Mouse (Mus musculus) urinary bladder, postnatal 14 days (tissue): Measurements from ENCODE around the gene Syne2.

Source experiments
- DNase-seq: peaks from one replicate; pipeline ENCODE4 v3.0.0; 2021; ENCODE audit warnings: low spot score

The Syne2 gene

DNA sequence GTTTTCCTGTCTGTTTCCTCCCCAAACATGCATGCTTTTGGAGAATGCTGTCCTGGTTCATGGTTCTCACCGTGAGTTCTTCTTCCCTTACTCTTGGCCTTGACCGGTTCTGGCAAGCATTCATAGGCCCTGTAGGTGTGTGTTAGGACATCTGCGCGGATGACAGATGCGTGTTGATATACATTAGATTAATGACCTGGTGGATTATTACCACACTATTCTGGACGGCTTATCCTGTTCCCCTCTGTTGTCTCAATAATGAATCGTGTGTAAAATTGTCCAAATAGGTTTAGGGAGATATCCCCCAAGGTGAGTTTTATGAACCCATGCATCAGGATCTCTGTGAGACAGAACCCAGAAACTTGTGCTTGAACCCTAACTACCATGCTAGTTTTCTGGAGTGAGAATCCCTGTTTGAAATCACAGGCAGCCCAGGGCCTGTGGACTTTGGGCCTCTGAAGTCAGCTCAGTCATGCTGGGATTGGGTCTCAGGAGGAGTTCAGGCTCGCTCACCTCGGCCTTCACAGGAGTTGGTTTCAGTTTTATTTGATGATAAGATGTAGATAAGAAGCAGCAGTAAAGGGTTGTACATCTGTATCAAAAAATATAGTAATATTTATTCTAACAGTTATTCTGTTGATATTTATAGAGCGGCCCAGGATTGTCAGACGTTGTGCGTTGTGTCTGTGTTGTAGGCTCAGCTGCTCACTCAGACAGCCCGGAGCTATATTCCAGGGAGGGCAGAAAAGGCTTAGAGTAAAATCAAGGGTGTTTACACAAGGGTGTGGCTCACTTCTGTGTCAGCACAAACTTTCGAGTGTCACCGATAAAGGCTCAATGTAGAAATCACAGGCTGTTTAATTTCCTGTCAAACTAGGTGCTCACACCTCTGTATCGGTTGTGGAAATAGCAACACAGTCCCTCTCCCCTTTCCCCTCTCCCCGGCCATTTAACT is 48.8 kb downstream of the Syne2 start:
- DNase-seq: no peak

- no peak for DNase-seq
These were observed 55.8 kb downstream of the Syne2 start for GRCm38 (mm10) chr12:75873546-75874235.

DNA sequence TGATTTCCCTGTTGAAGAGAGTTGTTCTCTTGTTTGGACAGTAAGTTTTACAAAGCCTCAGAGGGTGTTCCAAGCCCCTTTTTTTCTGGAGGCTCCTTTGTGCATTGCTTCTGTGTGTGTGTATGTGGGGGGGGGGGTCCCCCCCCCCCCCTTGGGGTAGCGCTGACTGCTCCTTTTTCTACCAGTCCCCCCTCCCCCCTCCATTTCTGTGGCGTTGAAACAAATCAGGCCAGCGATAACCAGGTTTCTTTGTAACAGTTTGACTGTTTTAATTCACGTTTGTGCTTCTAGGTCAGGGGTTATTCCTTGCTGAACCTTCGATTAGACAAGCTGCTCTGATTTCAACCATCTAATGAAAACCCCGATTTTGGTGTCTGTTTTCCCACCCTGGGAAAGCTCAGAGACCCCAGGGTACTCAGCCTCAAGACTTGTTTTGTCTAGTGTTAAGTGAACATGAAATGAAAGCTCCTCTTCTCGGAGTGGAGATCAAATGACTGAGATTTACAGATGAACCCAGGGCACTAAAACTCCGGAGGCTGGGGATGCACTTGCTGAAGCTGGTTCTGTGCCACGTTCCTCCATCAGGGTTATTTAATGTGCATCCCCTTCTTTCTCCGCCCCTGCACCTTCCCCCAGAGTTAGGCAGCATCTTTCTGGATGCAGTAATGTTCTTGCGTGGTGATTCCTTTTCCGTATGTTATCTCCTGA is 56.5 kb downstream of the Syne2 start:
- no peak for DNase-seq

DNA sequence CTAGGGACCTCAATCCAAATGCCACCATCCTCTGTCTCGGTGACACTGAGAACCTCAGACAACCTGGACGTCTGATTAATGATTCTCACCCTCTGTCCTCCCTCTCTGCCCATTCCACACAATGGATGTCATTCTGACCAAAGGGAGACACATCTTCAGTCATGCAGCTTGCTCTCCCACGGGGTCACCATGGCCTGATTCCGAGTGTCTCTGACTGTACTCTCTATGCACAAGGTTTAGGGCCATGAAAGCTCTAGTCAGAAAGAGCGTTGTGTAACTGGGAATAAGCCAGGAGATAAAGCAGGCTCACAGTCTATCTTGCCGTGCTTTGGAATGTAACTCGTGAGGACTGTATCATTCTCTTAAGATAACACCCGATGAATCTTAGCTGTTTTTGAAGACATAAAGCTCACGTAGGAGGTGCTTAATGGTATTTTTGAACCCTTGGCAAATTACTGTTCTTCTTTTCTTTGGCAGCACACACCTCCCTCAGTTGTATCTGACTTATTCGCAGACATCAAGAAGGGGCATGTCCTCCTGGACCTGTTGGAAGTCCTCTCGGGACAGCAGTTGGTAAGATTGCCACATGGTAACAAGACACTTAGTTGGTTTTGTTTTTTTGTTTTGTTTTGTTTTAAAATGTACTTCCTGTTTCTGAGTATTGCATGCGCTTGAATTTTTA is 61.8 kb downstream of the Syne2 start:
- no peak for DNase-seq

DNA sequence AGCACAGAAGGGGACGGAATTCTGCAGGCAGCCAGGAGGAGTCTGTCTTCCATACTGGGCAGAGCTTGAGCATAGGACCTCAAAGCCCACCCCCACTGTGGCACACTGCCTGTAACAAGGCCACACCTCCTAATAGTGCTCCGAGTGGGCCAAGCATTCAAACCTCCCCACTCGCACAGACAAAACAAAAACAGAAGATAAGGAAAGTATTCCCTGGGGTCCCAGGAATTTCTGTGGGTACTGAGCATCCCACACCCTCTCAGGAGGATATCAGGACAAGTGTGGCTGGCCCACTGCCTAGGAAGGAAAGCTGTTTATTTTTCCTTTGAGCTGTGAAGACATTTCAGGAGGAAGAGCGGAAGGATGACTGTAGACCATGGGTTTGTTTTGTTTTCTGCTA is 63.6 kb downstream of the Syne2 start:
- DNase-seq: no peak

DNA sequence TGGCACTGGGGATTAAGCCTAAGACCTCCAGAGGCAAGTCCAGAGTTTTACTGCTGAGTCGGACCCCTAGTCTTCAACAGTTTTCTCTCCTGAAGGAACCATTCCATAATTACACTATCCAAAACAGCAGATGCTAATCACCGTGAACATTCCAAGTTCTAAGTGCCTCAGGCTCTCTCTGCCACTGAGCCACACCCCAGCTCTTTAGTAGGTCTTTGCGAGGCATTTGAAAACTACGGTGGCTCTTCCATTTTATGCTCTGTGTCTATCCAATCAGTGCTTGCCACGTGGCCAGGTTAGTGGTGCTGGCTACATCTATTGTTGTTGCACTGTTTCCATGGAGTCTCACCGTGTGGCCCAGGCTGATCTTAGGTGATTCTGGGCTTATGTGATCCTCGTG is 68.2 kb downstream of the Syne2 start:
- DNase-seq: no peak

GRCm38 (mm10) chr12:75886946-75887345 is 69.0 kb downstream of the Syne2 start:
- no peak for DNase-seq

DNA sequence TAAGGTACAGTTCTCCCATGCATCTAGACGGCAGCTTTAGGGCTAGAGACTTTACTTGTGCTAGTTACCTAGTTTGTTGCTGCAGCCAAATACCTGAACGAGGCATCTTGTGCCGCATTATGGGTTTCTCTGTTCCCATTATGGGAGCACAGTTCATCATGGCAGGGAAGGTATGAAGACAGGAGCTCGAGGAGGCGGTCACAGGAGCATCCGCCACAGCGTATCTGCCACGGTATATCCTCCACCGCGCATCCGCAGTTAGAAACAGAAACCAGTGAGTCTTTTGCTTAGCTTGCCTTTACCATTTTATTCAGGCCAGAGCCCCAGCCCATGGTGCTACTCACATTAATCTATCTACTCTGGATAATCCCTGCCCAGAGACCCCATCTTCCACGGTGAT is 70.8 kb downstream of the Syne2 start:
- DNase-seq: no peak

DNA sequence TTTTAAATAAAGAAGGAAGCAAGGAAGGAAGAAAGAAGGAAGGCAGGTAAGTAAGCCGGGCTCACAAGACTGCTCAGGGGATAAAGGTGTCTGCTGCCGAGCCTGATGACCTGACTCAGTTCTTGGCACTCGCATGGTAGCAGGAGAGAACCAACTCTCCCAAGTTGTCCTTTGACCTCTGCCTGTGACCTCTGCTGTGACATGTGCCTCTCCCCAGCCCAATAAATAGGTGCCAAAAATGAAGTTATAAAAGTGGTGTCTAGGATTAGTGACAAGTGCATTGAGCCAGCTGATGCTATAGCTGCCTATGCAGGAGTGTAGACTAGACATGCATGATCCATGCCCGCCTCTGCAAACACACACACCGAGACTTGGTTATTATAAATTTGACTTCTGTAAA is 73.3 kb downstream of the Syne2 start:
- DNase-seq: no peak

DNA sequence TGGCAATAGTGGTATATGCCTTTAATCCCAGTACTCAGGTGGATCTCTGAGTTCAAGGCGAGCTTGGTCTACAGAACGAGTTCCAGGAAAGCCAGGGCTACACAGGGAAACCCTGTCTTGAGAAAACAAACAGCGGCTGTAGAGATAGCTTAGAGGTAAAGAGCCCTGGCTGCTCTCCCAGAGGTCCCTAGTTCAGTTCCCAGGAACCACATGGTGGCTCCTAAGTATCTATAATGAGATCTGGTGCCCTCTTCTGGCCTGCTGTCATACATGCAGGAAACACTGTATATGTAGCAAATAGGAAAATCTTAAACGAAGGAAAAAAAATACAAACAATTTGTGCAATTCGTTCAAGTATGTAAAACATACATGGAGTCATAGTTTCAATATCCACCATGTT is 75.5 kb downstream of the Syne2 start:
- no peak for DNase-seq

- no peak for DNase-seq
These were observed 76.5 kb downstream of the Syne2 start for GRCm38 (mm10) chr12:75894316-75894997.

DNA sequence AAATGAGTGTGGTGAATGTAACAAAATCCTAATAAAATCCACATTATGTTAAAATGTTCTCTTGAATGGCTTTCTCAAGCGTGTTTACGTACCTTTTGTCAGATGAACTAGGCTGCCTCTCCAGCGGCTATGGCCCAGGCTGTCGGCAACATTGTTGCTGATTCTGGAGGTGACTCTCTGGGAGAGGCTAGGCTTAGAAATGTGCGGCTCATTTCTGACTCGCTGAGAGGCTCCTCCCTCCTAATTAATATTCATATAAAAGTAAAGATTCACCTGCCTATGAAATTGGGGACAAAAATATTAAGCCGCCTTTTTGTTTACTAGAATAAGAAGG is 77.0 kb downstream of the Syne2 start:
- DNase-seq: no peak

GRCm38 (mm10) chr12:75897793-75898192 is 79.9 kb downstream of the Syne2 start:
- no peak for DNase-seq

GRCm38 (mm10) chr12:75901721-75902120 is 83.8 kb downstream of the Syne2 start:
- no peak for DNase-seq

DNA sequence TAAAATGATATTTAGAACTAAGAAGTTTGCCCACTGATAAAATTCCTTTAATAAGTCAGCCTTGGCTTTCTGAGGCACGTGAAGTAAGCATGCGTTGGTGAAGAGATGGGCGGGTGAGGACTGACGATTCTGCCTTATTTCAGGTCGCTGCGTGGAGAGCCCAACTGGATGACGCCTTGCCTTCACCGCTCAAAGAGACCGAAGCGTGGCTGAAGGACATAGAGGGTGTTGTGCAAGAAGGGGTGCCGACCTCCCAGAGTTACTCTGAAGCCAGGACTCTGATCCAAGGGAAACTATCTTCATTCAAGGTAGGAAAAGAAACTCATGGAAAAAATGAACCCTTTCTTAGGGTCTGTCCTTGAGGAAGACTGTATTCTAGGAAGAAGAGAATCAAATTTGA is 86.1 kb downstream of the Syne2 start:
- no peak for DNase-seq

GRCm38 (mm10) chr12:75905304-75905703 is 87.4 kb downstream of the Syne2 start:
- no peak for DNase-seq

- DNase-seq: no peak
These were observed 90.5 kb downstream of the Syne2 start for GRCm38 (mm10) chr12:75908466-75908865.

DNA sequence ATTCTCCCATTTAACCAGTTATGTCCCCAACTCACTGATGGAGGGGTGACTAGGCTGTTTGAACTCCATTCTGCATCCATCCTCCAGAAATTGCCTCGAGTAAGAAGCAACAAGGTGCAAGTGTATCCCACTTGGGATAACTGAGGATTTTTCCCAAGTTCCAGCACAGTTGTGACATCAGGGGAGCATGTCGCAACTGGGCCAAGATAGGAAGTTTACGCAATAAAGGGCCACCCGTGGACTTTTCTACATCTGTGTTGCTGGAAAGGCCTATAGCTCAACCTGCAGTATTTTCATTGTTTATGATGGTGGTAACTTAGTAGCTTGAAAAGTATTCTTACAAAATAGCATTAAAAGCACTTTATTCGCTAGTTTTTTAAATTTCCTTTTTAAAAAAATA is 97.8 kb downstream of the Syne2 start:
- DNase-seq: no peak

DNA sequence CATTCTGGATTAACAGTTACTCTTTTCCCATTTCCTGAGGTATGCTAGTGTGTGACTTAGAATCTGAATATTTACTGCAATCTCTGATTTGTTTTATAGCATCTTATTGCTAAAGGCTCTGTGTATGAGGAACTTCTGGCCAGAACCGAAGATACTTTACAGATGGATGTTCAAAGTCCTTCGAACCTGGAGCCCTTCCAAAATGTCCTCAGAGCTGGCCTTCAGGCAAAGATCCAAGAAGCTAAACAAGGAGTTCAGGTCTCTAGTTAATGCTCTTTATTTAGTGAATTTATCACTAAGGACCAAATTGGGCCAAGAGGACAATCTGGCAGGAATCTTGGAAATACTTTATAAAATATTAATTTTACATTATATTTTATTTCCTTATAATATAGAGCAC is 100.5 kb downstream of the Syne2 start:
- DNase-seq: no peak

GRCm38 (mm10) chr12:75918914-75919313 is 101.0 kb downstream of the Syne2 start:
- peak; percentile 20 for DNase-seq

- DNase-seq: no peak
These were observed 105.0 kb downstream of the Syne2 start for GRCm38 (mm10) chr12:75922900-75923299.

DNA sequence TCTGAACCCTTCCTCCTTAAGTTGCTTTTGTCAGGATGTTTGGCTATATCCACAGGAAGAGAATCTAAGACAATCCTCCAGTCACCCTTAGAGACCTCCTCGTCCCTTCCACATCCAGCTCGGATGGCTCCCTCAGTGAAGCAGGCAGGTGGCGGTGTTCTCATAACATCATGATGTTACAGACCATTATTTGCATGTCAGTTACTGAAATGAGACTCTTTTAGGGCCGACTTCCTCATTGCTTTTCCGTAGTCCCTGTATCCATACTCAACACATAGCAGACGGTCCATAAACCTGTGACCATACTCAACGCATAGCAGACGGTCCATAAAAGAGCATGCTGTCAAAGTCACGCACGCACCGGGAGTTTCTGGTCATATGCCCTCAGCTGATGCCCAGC is 106.9 kb downstream of the Syne2 start:
- no peak for DNase-seq
